9 mouse cellular contexts compared by ENCODE assay signal in the genomic region with DNA sequence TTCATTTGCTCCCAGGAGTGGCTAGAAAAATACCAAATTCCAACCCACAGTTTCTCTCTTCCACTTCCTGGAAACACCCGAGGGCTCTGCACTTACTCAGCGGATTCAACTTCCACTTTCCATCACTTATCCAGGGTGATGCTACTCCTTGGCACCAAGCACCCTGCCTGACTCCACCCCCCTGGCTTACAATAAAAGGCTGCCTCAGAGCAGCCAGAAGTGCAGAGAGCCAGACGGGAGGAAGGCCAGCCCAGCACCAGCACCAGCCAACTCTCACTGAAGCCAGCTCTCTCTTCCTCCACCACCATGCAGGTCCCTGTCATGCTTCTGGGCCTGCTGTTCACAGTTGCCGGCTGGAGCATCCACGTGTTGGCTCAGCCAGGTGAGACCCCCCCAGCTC. TPM values are rescaled to one million over a fixed set of nuclear protein-coding genes. Genes with fewer than 3 reads are reported as not detected.
DNase-seq lines count a peak whose midpoint lies in the region; ATAC-seq and TF ChIP-seq lines count a peak whose summit lies in the region.
"Had no signal": no experiment of that assay in that cellular context is flagged by ENCODE, and none has a peak within 500 bp of the region (broad histone marks: within the 10 kb centered on the region; RNA-seq: fewer than 3 reads in every experiment).

A gene (plus strand): TSS at position 216 of the 400 bp plus-strand sequence.

- H3K9ac ChIP-seq in lung, postnatal 0 days (replicated peaks; ENCODE audit: low read depth): no peak within 1 kb of the TSS
- H3K9ac ChIP-seq in stomach, embryonic 15.5 days: no peak within 1 kb of the TSS
- H3K9ac ChIP-seq: neural tube, embryonic 12.5 days had no signal

- TF ChIP-seq EP300 in lung, postnatal 0 days (IDR thresholded peaks at IDR 0.05): no peak

- 17% methylated on average over 5 of the region's 5 CpGs for WGBS in lung, postnatal 0 days
- 34% methylated on average over 5 of the region's 5 CpGs for WGBS in stomach, embryonic 15.5 days

- H3K36me3 ChIP-seq in lung, postnatal 0 days (ENCODE audit: insufficient read depth, low read length): no peaks in the 10 kb centered on the region
- no peaks in the 10 kb centered on the region for H3K36me3 ChIP-seq in stomach, embryonic 15.5 days
- H3K36me3 ChIP-seq: neural tube, embryonic 12.5 days had no signal

- H3K27ac ChIP-seq in lung, postnatal 0 days (ENCODE audit: low read length): no peak within 1 kb of the TSS
- peak within 1 kb of the TSS; percentile 11; the same call in 1 of the 2 replicates for H3K27ac ChIP-seq in stomach, embryonic 15.5 days
- H3K27ac ChIP-seq: neural tube, embryonic 12.5 days had no signal

- peak; percentile 8 for DNase-seq in thymus, postnatal 4 days
- DNase-seq in thymus, postnatal 0 days (ENCODE audit: low spot score): no peak
- peak; percentile 38 for DNase-seq in cerebellum, adult 9-11 months
- DNase-seq in heart, adult 18-20 months: peak; percentile 81 to 91
- peak; percentile 79 for DNase-seq in layer of hippocampus, adult 11-12 months (ENCODE audit: low spot score)
- DNase-seq in lung, postnatal 0 days (ENCODE audit: low spot score): peak; percentile 68
- DNase-seq in embryo, embryonic 11 days: no peak

- no peaks in the 10 kb centered on the region for H3K9me3 ChIP-seq in lung, postnatal 0 days (ENCODE audit: low read length)
- no peaks in the 10 kb centered on the region for H3K9me3 ChIP-seq in stomach, embryonic 15.5 days
- H3K9me3 ChIP-seq: neural tube, embryonic 12.5 days had no signal

- TF ChIP-seq CTCF in lung, postnatal 0 days (IDR thresholded peaks at IDR 0.05): no peak

- ATAC-seq in lung, postnatal 0 days: peak; percentile 64
- ATAC-seq in stomach, embryonic 15.5 days (ENCODE audit: insufficient read depth, low FRiP score, low read depth): 0 out of 2 replicates have a peak, but pooled peaks have one; percentile 63

- no peaks in the 10 kb centered on the region for H3K4me1 ChIP-seq in lung, postnatal 0 days (ENCODE audit: insufficient read depth, low read depth, low read length)
- H3K4me1 ChIP-seq in stomach, embryonic 15.5 days: peaks cover 3% of the 10 kb centered on the region; the same call in 1 of the 2 replicates
- H3K4me1 ChIP-seq: neural tube, embryonic 12.5 days had no signal

- no peak within 1 kb of the TSS for H3K4me2 ChIP-seq in lung, postnatal 0 days (replicated peaks; ENCODE audit: low read depth, low read length)
- no peak within 1 kb of the TSS for H3K4me2 ChIP-seq in stomach, embryonic 15.5 days
- H3K4me2 ChIP-seq: neural tube, embryonic 12.5 days had no signal

- no peak within 1 kb of the TSS for H3K4me3 ChIP-seq in lung, postnatal 0 days (ENCODE audit: low read depth, low read length)
- H3K4me3 ChIP-seq in stomach, embryonic 15.5 days (replicated peaks): no peak within 1 kb of the TSS
- H3K4me3 ChIP-seq: neural tube, embryonic 12.5 days had no signal

- no peaks in the 10 kb centered on the region for H3K27me3 ChIP-seq in lung, postnatal 0 days (replicated peaks; ENCODE audit: insufficient read depth, low read length)
- no peaks in the 10 kb centered on the region for H3K27me3 ChIP-seq in stomach, embryonic 15.5 days (replicated peaks)
- H3K27me3 ChIP-seq: neural tube, embryonic 12.5 days had no signal

RNA-seq across cellular contexts. Expression of the gene that starts here (rescaled TPM):
- polyA plus RNA-seq in thymus, postnatal 0 days (2015; fragmentation: Nextera tagmentation; extraction: Ambion mirVana): 7.0 and 9.1 TPM in 2 replicates
- total RNA-seq in heart, adult 18-20 months (2021): 1 to 10 TPM in 1 of 2 experiments, under 1 TPM in 1; 0.49 to 1.1 TPM
- 3.4 and 12.1 TPM in 2 replicates for polyA plus RNA-seq in lung, postnatal 0 days (2015; fragmentation: Nextera tagmentation; extraction: Ambion mirVana)
- polyA plus RNA-seq in stomach, embryonic 15.5 days (2015; fragmentation: Nextera tagmentation; extraction: Ambion mirVana): 5.8 and 7.6 TPM in 2 replicates

Comparison
In these comparisons a context has a peak if more than half of its experiments do, and no peak if none do; other contexts are left out.
1. DNase-seq: peak in thymus, postnatal 4 days (single experiment), cerebellum, adult 9-11 months (single experiment), heart, adult 18-20 months (2 of 2), layer of hippocampus, adult 11-12 months (single experiment) and lung, postnatal 0 days (single experiment); none in thymus, postnatal 0 days (single experiment) and embryo, embryonic 11 days (single experiment).